Mouse (Mus musculus): ENCODE results near the gene Gm11037.

DNA sequence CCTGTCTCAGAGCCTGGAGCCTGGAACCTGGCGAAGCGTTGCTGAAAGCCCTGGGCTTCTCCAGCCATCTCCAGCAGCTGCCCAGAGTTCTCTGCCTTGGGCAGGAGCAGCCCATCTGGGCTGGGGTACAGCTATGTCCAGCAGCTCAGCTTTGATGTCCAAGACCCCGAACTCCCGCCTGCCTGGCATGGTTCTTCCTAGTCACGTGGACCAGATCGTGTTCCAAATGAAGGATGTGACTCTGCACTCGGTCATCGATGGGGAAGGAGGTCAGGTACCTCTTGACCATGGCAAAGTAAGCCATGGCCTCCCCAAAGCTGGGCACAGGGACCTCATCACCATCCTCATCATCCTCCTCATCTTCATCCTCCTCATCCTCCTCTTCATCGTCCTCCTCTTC, 44.6 kb downstream of the Gm11037 start:
- TF ChIP-seq TCF3 (IDR thresholded peaks at IDR 0.05; ENCODE audit: insufficient read length, low read depth) = no peak
- TF ChIP-seq POLR2AphosphoS2 (IDR thresholded peaks at IDR 0.05; ENCODE audit: insufficient read length, low read depth) = peak; percentile 47
- TF ChIP-seq POLR2A (IDR thresholded peaks at IDR 0.05; ENCODE audit: insufficient read length, low read depth) = no peak
- no peak for TF ChIP-seq MYOD1 (IDR thresholded peaks at IDR 0.05; ENCODE audit: control insufficient read depth in 1 of 3, insufficient read length in 2 of 3, low read depth in 2 of 3)
- TF ChIP-seq CEBPB (IDR thresholded peaks at IDR 0.05; ENCODE audit: insufficient read depth, poor library complexity, severe bottlenecking) = no peak
